Mouse (Mus musculus): Measurements from ENCODE around the gene Ppp1r1b. TPM values are rescaled to one million over a fixed set of nuclear protein-coding genes. Genes with fewer than 3 reads are reported as not detected.

The Ppp1r1b gene
- polyA plus RNA-seq, 1 experiment from 2014 or later = 0.78 TPM

GRCm38 (mm10) chr11:98340597-98340996 is 7.6 kb upstream of the Ppp1r1b start:
- no peak overlapping the region for H3K27ac ChIP-seq (ENCODE audit: low read depth, low read length)
- no peak overlapping the region for H3K9ac ChIP-seq (ENCODE audit: low read length)
- ATAC-seq (ENCODE audit: low FRiP score) (no peak), DNase-seq (ENCODE audit: low spot score, missing footprints) (peak; percentile 80)
- H3K4me3 ChIP-seq (ENCODE audit: low read depth, low read length) = no peak overlapping the region
- peaks cover 8% of the 10 kb centered on the region for H3K4me1 ChIP-seq (ENCODE audit: control insufficient read depth, insufficient read depth, low read length)
- no peaks in the 10 kb centered on the region for H3K9me3 ChIP-seq (ENCODE audit: control insufficient read depth, low read length)
- WGBS = 20% methylated on average over 2 of the region's 4 CpGs
- no peaks in the 10 kb centered on the region for H3K36me3 ChIP-seq (ENCODE audit: control insufficient read depth, insufficient read depth, low read length)
- H3K4me2 ChIP-seq = no peak overlapping the region
- peaks cover 68% of the 10 kb centered on the region for H3K27me3 ChIP-seq (ENCODE audit: control insufficient read depth, insufficient read depth, low read length)

- ATAC-seq (ENCODE audit: low FRiP score) (no peak), DNase-seq (ENCODE audit: low spot score, missing footprints) (peak; percentile 81)
- Histone ChIP-seq H3K4me1 (ENCODE audit: control insufficient read depth, insufficient read depth, low read length) (peaks cover 8% of the 10 kb centered on the region), H3K27ac (ENCODE audit: low read depth, low read length) (no peak overlapping the region), H3K36me3 (ENCODE audit: control insufficient read depth, insufficient read depth, low read length) (no peaks in the 10 kb centered on the region), H3K9ac (ENCODE audit: low read length) (no peak overlapping the region), H3K4me3 (ENCODE audit: low read depth, low read length) (no peak overlapping the region), H3K27me3 (ENCODE audit: control insufficient read depth, insufficient read depth, low read length) (peaks cover 66% of the 10 kb centered on the region), H3K9me3 (ENCODE audit: control insufficient read depth, low read length) (no peaks in the 10 kb centered on the region), H3K4me2 (no peak overlapping the region)
- WGBS = 54% methylated on average over 4 of the region's 4 CpGs
Observed at GRCm38 (mm10) chr11:98341174-98341573, 7.0 kb upstream of the Ppp1r1b start.

GRCm38 (mm10) chr11:98342000-98342945 is 5.9 kb upstream of the Ppp1r1b start:
- 2% methylated on average over 29 of the region's 29 CpGs for WGBS
- Histone ChIP-seq H3K4me3 (ENCODE audit: low read depth, low read length) (no peak overlapping the region), H3K9me3 (ENCODE audit: control insufficient read depth, low read length) (no peaks in the 10 kb centered on the region), H3K36me3 (ENCODE audit: control insufficient read depth, insufficient read depth, low read length) (no peaks in the 10 kb centered on the region), H3K27ac (ENCODE audit: low read depth, low read length) (no peak overlapping the region), H3K27me3 (ENCODE audit: control insufficient read depth, insufficient read depth, low read length) (peaks cover 66% of the 10 kb centered on the region), H3K4me2 (peak overlapping the region; percentile 33; the same call in 1 of the 2 replicates), H3K4me1 (ENCODE audit: control insufficient read depth, insufficient read depth, low read length) (peaks cover 8% of the 10 kb centered on the region), H3K9ac (ENCODE audit: low read length) (no peak overlapping the region)
- DNase-seq (ENCODE audit: low spot score, missing footprints) = peak; percentile 99
- ATAC-seq (ENCODE audit: low FRiP score) = peak; percentile 34

- Histone ChIP-seq H3K27me3 (ENCODE audit: control insufficient read depth, insufficient read depth, low read length) (peaks cover 66% of the 10 kb centered on the region), H3K9ac (ENCODE audit: low read length) (no peak overlapping the region), H3K9me3 (ENCODE audit: control insufficient read depth, low read length) (no peaks in the 10 kb centered on the region), H3K36me3 (ENCODE audit: control insufficient read depth, insufficient read depth, low read length) (no peaks in the 10 kb centered on the region), H3K4me3 (ENCODE audit: low read depth, low read length) (no peak overlapping the region), H3K4me1 (ENCODE audit: control insufficient read depth, insufficient read depth, low read length) (peaks cover 16% of the 10 kb centered on the region), H3K27ac (ENCODE audit: low read depth, low read length) (no peak overlapping the region), H3K4me2 (peak overlapping the region; percentile 31)
- under 1% methylated on average over 14 of the region's 14 CpGs for WGBS
- ATAC-seq (ENCODE audit: low FRiP score) (no peak), DNase-seq (ENCODE audit: low spot score, missing footprints) (peak; percentile 99)
Observed at GRCm38 (mm10) chr11:98345253-98345652, 3.0 kb upstream of the Ppp1r1b start.

- Histone ChIP-seq H3K27me3 (ENCODE audit: control insufficient read depth, insufficient read depth, low read length) (peaks cover 67% of the 10 kb centered on the region), H3K4me2 (no peak overlapping the region), H3K36me3 (ENCODE audit: control insufficient read depth, insufficient read depth, low read length) (no peaks in the 10 kb centered on the region), H3K4me1 (ENCODE audit: control insufficient read depth, insufficient read depth, low read length) (peaks cover 16% of the 10 kb centered on the region), H3K4me3 (ENCODE audit: low read depth, low read length) (no peak overlapping the region), H3K9me3 (ENCODE audit: control insufficient read depth, low read length) (no peaks in the 10 kb centered on the region), H3K27ac (ENCODE audit: low read depth, low read length) (no peak overlapping the region), H3K9ac (ENCODE audit: low read length) (no peak overlapping the region)
- no peak for ATAC-seq (ENCODE audit: low FRiP score)
- WGBS = 8% methylated on average over 9 of the region's 9 CpGs
- DNase-seq (ENCODE audit: low spot score, missing footprints) = peak; percentile 80
Observed at GRCm38 (mm10) chr11:98346168-98346567, 2.0 kb upstream of the Ppp1r1b start.

GRCm38 (mm10) chr11:98347385-98348082 is 670 bp upstream of the Ppp1r1b start:
- no peak overlapping the region for H3K27ac ChIP-seq (ENCODE audit: low read depth, low read length)
- H3K4me1 ChIP-seq (ENCODE audit: control insufficient read depth, insufficient read depth, low read length) = peaks cover 16% of the 10 kb centered on the region
- DNase-seq (ENCODE audit: low spot score, missing footprints) (peak; percentile 87), ATAC-seq (ENCODE audit: low FRiP score) (no peak)
- H3K4me3 ChIP-seq (ENCODE audit: low read depth, low read length) = no peak overlapping the region
- no peaks in the 10 kb centered on the region for H3K36me3 ChIP-seq (ENCODE audit: control insufficient read depth, insufficient read depth, low read length)
- H3K27me3 ChIP-seq (ENCODE audit: control insufficient read depth, insufficient read depth, low read length) = peaks cover 58% of the 10 kb centered on the region
- WGBS = 7% methylated on average over 11 of the region's 12 CpGs
- H3K9ac ChIP-seq (ENCODE audit: low read length) = no peak overlapping the region
- peak overlapping the region; percentile 97; the same call in 1 of the 2 replicates for H3K4me2 ChIP-seq
- H3K9me3 ChIP-seq (ENCODE audit: control insufficient read depth, low read length) = no peaks in the 10 kb centered on the region

GRCm38 (mm10) chr11:98349308-98349707 is 1.1 kb downstream of the Ppp1r1b start:
- Histone ChIP-seq H3K36me3 (ENCODE audit: control insufficient read depth, insufficient read depth, low read length) (no peaks in the 10 kb centered on the region), H3K27me3 (ENCODE audit: control insufficient read depth, insufficient read depth, low read length) (peaks cover 65% of the 10 kb centered on the region), H3K9ac (ENCODE audit: low read length) (no peak overlapping the region), H3K4me2 (peak overlapping the region; percentile 97), H3K4me3 (ENCODE audit: low read depth, low read length) (no peak overlapping the region), H3K4me1 (ENCODE audit: control insufficient read depth, insufficient read depth, low read length) (peaks cover 16% of the 10 kb centered on the region), H3K27ac (ENCODE audit: low read depth, low read length) (no peak overlapping the region), H3K9me3 (ENCODE audit: control insufficient read depth, low read length) (no peaks in the 10 kb centered on the region)
- DNase-seq (ENCODE audit: low spot score, missing footprints) = peak; percentile 91
- 2% methylated on average over 9 of the region's 9 CpGs for WGBS
- ATAC-seq (ENCODE audit: low FRiP score) = no peak

DNA sequence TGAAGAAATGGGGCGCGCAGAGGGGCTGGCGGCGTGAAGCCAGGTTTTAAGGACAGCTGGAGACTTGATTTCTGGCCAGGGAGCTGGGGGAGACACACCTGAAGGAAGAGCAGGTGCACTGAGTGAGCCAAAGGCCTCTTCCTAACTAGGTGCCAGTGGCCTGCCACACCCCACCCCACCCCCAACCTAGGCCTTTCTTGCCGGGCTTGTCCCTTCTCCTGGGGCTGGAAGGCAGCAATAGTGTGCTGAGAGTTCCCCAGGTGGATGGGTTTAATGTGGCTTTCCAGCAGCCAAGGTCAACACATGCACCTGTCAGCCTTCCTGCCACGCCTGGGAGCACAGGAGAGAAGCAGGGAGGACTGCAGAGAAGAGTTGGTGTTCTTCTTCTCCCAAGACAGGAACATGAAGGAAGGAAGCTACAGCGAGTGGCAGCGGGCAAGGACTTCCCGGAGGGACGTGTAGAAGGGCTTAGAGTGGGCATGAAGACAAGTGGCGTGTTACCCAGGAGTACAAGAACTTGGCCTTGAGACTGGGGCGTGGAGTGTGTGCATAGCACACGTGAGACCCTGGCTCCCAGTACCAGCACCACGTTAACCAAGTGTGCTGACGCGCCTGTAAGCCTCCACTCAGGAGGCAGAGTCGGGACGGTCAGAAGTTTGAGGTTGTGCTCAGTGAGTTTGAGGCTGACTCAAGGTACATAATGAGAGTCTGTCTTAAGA is 4.2 kb downstream of the Ppp1r1b start:
- H3K9ac ChIP-seq (ENCODE audit: low read length) = no peak overlapping the region
- H3K36me3 ChIP-seq (ENCODE audit: control insufficient read depth, insufficient read depth, low read length) = no peaks in the 10 kb centered on the region
- H3K4me1 ChIP-seq (ENCODE audit: control insufficient read depth, insufficient read depth, low read length) = peaks cover 16% of the 10 kb centered on the region
- H3K27ac ChIP-seq (ENCODE audit: low read depth, low read length) = no peak overlapping the region
- H3K4me2 ChIP-seq = no peak overlapping the region
- no peak for ATAC-seq (ENCODE audit: low FRiP score)
- WGBS = 82% methylated on average over 18 of the region's 18 CpGs
- no peak overlapping the region for H3K4me3 ChIP-seq (ENCODE audit: low read depth, low read length)
- DNase-seq (ENCODE audit: low spot score, missing footprints) = peak; percentile 65
- no peaks in the 10 kb centered on the region for H3K9me3 ChIP-seq (ENCODE audit: control insufficient read depth, low read length)
- peaks cover 48% of the 10 kb centered on the region for H3K27me3 ChIP-seq (ENCODE audit: control insufficient read depth, insufficient read depth, low read length)

All from midbrain, embryonic 11.5 days (tissue).